Mouse (Mus musculus) midbrain, embryonic 11.5 days (tissue): ENCODE measurements at regions not wholly inside any gene's neighbourhood (a gene's known extent, or its start where the extent isn't known, plus 50 kb on each side); places are given as distances from the start of the nearest gene placed in this dataset.

ENCODE experiments used
- ATAC-seq: fragments of 200-750 bp; cut with Nextera tagmentation; 2 replicates; pipeline ENCODE4 v1.8.0; 2017; ENCODE audit warnings: moderate TSS enrichment, moderate library complexity; ENCODE audit not compliant: low FRiP score
- DNase-seq: peaks from one replicate; pipeline ENCODE4 v3.0.0; 2015; ENCODE audit warnings: low spot score; ENCODE audit errors: missing footprints
- H3K27ac ChIP-seq: fragments of 300-500 bp; sonication (generic); 2 replicates; pipeline ENCODE4 v1.5.1; 2014; ENCODE audit warnings: low read depth, low read length
- H3K27me3 ChIP-seq: fragments of 300-500 bp; sonication (generic); 2 replicates; pipeline ENCODE4 v1.6.1; 2014; ENCODE audit warnings: mild to moderate bottlenecking, low read length, moderate library complexity, mixed read lengths; ENCODE audit not compliant: control insufficient read depth, insufficient read depth
- H3K36me3 ChIP-seq: fragments of 300-500 bp; sonication (generic); 2 replicates; pipeline ENCODE4 v1.6.1; 2014; ENCODE audit warnings: mild to moderate bottlenecking, low read length, moderate library complexity, mixed read lengths; ENCODE audit not compliant: control insufficient read depth, insufficient read depth
- H3K4me1 ChIP-seq: fragments of 300-500 bp; sonication (generic); 2 replicates; pipeline ENCODE4 v1.6.1; 2014; ENCODE audit warnings: low read length; ENCODE audit not compliant: control insufficient read depth, insufficient read depth
- H3K4me2 ChIP-seq: fragments of 300-500 bp; sonication (generic); 2 replicates; pipeline ENCODE4 v1.6.1; 2014; ENCODE audit warnings: mild to moderate bottlenecking, moderate library complexity
- H3K4me3 ChIP-seq: fragments of 300-500 bp; sonication (generic); 2 replicates; pipeline ENCODE4 v1.5.1; 2014; ENCODE audit warnings: low read depth, low read length
- H3K9ac ChIP-seq: fragments of 300-500 bp; sonication (generic); 2 replicates; pipeline ENCODE4 v1.6.1; 2014; ENCODE audit warnings: low read length
- H3K9me3 ChIP-seq: fragments of 300-500 bp; sonication (generic); 2 replicates; pipeline ENCODE4 v1.6.1; 2016; ENCODE audit warnings: low read length; ENCODE audit not compliant: control insufficient read depth
- WGBS: fragments of 180-500 bp; shearing (Covaris S2); extraction: QIAGEN DNeasy Blood & Tissue Kit; methylation state at CpG from one replicate; pipeline ENCODE4 v1.1.7; 2014; 5-methylcytosine and 5-hydroxymethylcytosine counted together

DNA sequence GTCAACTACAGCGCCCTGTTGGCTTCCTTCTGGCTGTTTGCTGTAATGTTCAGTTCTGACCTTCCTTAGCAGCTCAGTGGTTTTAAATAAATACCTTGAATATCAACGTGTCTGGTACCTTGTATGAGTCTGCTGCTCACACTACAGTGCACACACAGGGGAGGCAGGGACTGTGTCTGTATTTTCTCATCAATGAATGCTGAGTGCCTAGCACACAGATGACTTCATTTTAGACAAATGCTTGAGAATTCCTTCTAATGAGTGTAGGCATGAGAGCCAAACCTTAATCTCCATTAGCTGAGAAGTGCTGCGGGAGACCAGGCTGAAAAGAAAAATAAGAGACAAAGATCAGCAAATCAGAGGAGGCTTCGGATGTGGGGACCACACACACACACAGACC is 162.0 kb upstream of the Hmga2 start:
- Histone ChIP-seq H3K4me1 (peaks cover 4% of the 10 kb centered on the region; the same call in 1 of the 2 replicates), H3K9me3 (no peaks in the 10 kb centered on the region), H3K36me3 (no peaks in the 10 kb centered on the region), H3K27me3 (no peaks in the 10 kb centered on the region), H3K9ac (no peak overlapping the region), H3K4me3 (no peak overlapping the region), H3K27ac (no peak overlapping the region), H3K4me2 (no peak overlapping the region)
- ATAC-seq (no peak), DNase-seq (no peak)
- 27% methylated on average over 4 of the region's 4 CpGs for WGBS

- Histone ChIP-seq H3K27me3 (no peaks in the 10 kb centered on the region), H3K36me3 (no peaks in the 10 kb centered on the region), H3K9me3 (no peaks in the 10 kb centered on the region), H3K9ac (no peak overlapping the region), H3K4me3 (no peak overlapping the region), H3K4me2 (no peak overlapping the region), H3K27ac (no peak overlapping the region), H3K4me1 (peaks cover 4% of the 10 kb centered on the region; the same call in 1 of the 2 replicates)
- ATAC-seq (no peak), DNase-seq (no peak)
- WGBS: 84% methylated on average over 21 of the region's 21 CpGs
Measured at GRCm38 (mm10) chr10:120635818-120636543, 159.7 kb upstream of the Hmga2 start.

DNA sequence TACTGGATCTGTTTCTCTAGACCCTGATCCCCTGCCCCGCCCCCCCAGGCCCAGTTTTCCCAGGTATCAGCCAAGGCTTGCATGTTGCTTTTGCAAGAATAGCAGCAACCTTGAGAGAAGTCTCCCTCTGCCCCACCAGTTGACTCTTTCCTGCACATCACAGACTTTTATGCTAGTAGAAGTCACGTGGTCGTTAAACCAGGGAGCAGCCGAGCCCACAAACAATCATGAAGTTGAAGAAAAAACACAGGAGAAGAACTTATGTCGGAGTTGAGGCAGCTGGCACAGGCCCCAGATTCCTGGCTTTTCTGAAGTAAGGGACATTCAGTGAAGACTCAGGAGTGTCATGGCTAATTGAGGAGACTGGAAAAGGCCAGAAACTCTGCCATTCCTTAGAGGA is 158.9 kb upstream of the Hmga2 start:
- H3K36me3 ChIP-seq: no peaks in the 10 kb centered on the region
- H3K27me3 ChIP-seq: no peaks in the 10 kb centered on the region
- H3K9me3 ChIP-seq: no peaks in the 10 kb centered on the region
- no peak overlapping the region for H3K27ac ChIP-seq
- DNase-seq (no peak), ATAC-seq (no peak)
- no peak overlapping the region for H3K4me3 ChIP-seq
- 90% methylated on average over 5 of the region's 5 CpGs for WGBS
- H3K4me1 ChIP-seq: peaks cover 4% of the 10 kb centered on the region; the same call in 1 of the 2 replicates
- H3K4me2 ChIP-seq: no peak overlapping the region
- H3K9ac ChIP-seq: no peak overlapping the region

GRCm38 (mm10) chr10:120632071-120632470 is 155.8 kb upstream of the Hmga2 start:
- Histone ChIP-seq H3K4me3 (no peak overlapping the region), H3K27me3 (no peaks in the 10 kb centered on the region), H3K9me3 (no peaks in the 10 kb centered on the region), H3K27ac (no peak overlapping the region), H3K9ac (no peak overlapping the region), H3K4me2 (no peak overlapping the region), H3K36me3 (no peaks in the 10 kb centered on the region), H3K4me1 (no peaks in the 10 kb centered on the region)
- no peak for DNase-seq
- no peak for ATAC-seq
- 75% methylated on average over 2 of the region's 2 CpGs for WGBS

GRCm38 (mm10) chr10:120628066-120628465 is 151.8 kb upstream of the Hmga2 start:
- ATAC-seq (no peak), DNase-seq (no peak)
- Histone ChIP-seq H3K36me3 (no peaks in the 10 kb centered on the region), H3K4me1 (no peaks in the 10 kb centered on the region), H3K9me3 (no peaks in the 10 kb centered on the region), H3K27me3 (no peaks in the 10 kb centered on the region), H3K27ac (no peak overlapping the region), H3K9ac (no peak overlapping the region), H3K4me2 (no peak overlapping the region), H3K4me3 (no peak overlapping the region)
- 81% methylated on average over 5 of the region's 5 CpGs for WGBS

- H3K9me3 ChIP-seq: no peaks in the 10 kb centered on the region
- no peak for DNase-seq
- no peaks in the 10 kb centered on the region for H3K27me3 ChIP-seq
- no peak for ATAC-seq
- H3K27ac ChIP-seq: no peak overlapping the region
- H3K36me3 ChIP-seq: no peaks in the 10 kb centered on the region
- H3K4me2 ChIP-seq: no peak overlapping the region
- H3K9ac ChIP-seq: no peak overlapping the region
- H3K4me1 ChIP-seq: no peaks in the 10 kb centered on the region
- WGBS: 83% methylated on average over 5 of the region's 5 CpGs
- H3K4me3 ChIP-seq: no peak overlapping the region
Measured at GRCm38 (mm10) chr10:120625474-120625873, 149.2 kb upstream of the Hmga2 start.

DNA sequence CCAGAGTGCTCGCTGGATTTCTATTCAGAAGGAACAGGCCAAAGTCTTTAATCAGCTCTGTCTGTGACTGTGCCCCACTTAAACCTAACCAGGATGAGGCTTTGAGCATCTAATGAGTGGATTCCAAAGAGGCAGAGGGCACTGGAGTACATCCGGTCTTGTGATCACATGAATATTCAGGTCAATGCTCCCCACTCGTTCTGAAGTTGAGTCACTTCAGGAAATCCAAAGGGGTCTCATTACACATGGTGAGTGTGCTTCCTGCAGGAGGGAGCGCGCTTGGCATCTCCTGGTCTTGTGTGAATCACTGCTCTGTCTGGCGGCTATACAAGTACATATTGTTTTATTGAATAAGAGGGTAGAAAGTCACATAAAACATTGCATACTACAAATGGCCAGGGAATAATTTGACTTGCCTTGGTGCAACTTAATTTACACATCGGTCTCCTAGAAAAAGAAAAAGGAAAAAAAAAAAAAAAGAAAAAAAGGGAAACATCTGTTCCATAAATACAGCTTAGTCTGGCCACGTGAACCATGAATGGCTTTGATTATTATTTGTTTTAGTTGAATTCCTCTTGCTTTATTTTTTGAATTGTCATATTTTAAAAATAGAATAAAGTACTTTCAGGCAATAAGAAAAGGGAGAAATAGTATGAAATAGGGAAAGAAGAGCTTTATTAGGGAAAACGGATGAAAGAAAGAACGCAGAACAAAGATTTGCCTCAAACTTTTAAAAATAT is 148.1 kb upstream of the Hmga2 start:
- H3K36me3 ChIP-seq: no peaks in the 10 kb centered on the region
- no peak for ATAC-seq
- no peak for DNase-seq
- no peak overlapping the region for H3K4me2 ChIP-seq
- no peak overlapping the region for H3K4me3 ChIP-seq
- WGBS: 69% methylated on average over 10 of the region's 10 CpGs
- H3K4me1 ChIP-seq: no peaks in the 10 kb centered on the region
- H3K9ac ChIP-seq: no peak overlapping the region
- no peaks in the 10 kb centered on the region for H3K27me3 ChIP-seq
- no peaks in the 10 kb centered on the region for H3K9me3 ChIP-seq
- H3K27ac ChIP-seq: no peak overlapping the region

- no peak overlapping the region for H3K27ac ChIP-seq
- DNase-seq (no peak), ATAC-seq (no peak)
- no peak overlapping the region for H3K9ac ChIP-seq
- no peak overlapping the region for H3K4me2 ChIP-seq
- H3K4me3 ChIP-seq: no peak overlapping the region
- H3K4me1 ChIP-seq: no peaks in the 10 kb centered on the region
- H3K9me3 ChIP-seq: no peaks in the 10 kb centered on the region
- H3K36me3 ChIP-seq: no peaks in the 10 kb centered on the region
- H3K27me3 ChIP-seq: no peaks in the 10 kb centered on the region
- WGBS: 78% methylated on average over 5 of the region's 5 CpGs
Measured at GRCm38 (mm10) chr10:120616406-120617015, 140.2 kb upstream of the Hmga2 start.

- DNase-seq: no peak
- no peak overlapping the region for H3K27ac ChIP-seq
- H3K4me2 ChIP-seq: no peak overlapping the region
- no peaks in the 10 kb centered on the region for H3K9me3 ChIP-seq
- H3K4me3 ChIP-seq: no peak overlapping the region
- no peaks in the 10 kb centered on the region for H3K27me3 ChIP-seq
- H3K4me1 ChIP-seq: no peaks in the 10 kb centered on the region
- H3K9ac ChIP-seq: no peak overlapping the region
- no peak for ATAC-seq
- no peaks in the 10 kb centered on the region for H3K36me3 ChIP-seq
- 81% methylated on average over 8 of the region's 8 CpGs for WGBS
Measured at GRCm38 (mm10) chr10:120612351-120612750, 136.1 kb upstream of the Hmga2 start.
